Mouse (Mus musculus) T-helper 1 cell (primary cell): ENCODE data around the gene Tmem45b.

ENCODE experiments used
- in situ Hi-C: fragments of 300-600 bp; cut with MboI, MseI; formaldehyde crosslinking; loops from one replicate; pipeline ENCODE4 v1.15.1; 2025; ENCODE audit warnings: high pct_unique_total_duplicates

The Tmem45b gene

DNA sequence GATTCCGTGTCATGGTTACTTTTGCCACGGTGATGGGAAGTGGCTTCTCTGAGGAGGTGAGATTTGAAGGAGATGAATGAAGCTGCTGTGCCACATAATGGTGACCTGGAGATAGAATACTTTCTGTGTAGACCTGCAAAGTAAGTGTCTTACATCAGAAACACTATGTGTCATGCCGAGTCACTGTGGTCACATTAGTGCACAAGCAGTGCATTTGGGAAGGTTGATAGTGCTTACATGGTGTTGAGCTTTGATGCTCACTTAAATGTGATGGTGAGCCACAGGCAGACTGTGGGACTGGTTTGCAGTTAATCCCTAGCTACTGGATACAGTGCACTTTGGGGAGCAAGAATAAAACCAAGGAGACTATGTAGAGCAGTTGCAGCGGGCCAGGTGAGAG is 52.1 kb downstream of the Tmem45b start:
- in situ Hi-C loops, result loop anchor here (25.0 kb wide), 1 partner anchor 1375 kb away; no protein-coding TSS in a partner anchor

DNA sequence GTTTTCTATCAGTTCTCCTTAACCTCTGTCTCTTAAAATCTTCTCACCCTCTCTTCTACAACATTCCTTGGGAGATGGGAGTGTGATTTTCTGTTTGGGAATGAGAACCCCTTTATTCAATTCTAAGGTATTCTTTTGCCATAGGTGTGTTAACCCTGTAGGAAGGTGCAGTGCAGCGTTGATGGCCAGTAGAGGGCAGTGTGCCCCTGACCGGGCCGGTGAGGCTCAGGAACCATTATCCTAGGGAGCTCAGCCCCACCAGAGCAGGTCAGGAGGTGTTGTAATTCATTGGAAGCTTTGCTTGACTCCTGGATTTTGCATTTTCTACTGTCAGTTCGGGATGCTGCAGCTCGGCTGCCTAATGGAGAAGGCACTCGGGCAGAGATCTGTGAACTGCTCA is 59.0 kb downstream of the Tmem45b start:
- in situ Hi-C loops, result loop anchor here (10.0 to 25.0 kb wide), 2 partner anchors 950 to 1382 kb away; no protein-coding TSS in a partner anchor

DNA sequence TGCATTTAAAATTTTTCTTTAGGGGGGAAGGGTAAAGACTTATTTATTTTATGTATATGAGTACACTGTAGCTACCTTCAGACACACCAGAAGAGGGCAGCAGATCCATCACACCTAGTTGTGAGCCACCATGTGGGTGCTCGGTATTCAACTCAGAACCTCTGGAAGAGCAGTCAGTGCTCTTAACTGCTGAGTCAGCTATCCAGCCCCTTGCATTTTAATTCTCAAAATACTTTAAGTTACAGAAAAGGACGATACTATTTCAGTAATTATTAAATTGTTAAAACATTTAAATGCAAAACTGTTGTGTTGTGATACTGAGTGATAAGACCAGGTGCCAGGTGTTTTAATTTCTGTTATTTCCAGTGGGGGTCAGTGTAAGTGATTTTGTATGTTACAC is 60.0 kb downstream of the Tmem45b start:
- in situ Hi-C loops, result loop anchor here (10.0 to 25.0 kb wide), 2 partner anchors 950 to 1383 kb away; no protein-coding TSS in a partner anchor

DNA sequence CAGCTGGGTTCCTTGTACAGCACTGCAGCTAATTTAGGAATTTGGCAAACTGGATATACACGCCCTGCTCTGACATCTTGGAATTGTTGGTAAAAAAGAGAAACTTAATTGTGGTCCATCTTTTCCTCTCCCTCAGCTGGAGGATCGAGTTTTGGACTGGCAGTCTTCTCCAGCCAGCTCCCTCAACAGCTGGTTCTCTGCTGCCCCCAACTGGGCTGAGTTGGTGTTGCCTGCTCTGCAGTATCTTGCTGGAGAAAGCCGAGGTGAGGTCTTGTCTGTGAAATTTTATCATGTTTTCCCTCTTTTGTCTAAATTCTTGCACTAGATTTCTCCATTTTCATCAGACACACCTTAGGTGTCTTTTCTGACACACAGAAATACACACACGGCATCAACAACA is 63.8 kb downstream of the Tmem45b start:
- in situ Hi-C loops, result loop anchor here (10.0 to 25.0 kb wide), 2 partner anchors 946 to 1387 kb away; no protein-coding TSS in a partner anchor

DNA sequence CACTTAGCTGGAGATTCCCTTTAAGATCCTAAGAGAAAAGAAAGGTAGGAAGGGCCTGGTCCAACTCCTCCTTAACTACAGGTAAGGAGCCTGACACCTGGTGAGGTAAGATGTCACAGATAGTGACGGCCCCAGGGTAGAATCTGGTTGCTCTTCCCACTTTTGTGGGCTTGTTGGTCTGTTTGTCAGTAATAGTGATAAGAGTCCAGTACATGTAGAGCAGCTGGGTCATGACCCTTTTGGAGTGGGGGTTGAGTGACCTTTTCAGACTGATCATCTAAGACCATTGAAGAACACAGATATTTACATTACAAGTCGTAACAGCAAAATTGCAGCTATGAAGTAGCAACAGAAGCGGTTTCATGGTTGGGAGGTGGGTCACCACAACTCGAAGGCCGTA is 77.1 kb downstream of the Tmem45b start:
- in situ Hi-C loops, result no loop called here

DNA sequence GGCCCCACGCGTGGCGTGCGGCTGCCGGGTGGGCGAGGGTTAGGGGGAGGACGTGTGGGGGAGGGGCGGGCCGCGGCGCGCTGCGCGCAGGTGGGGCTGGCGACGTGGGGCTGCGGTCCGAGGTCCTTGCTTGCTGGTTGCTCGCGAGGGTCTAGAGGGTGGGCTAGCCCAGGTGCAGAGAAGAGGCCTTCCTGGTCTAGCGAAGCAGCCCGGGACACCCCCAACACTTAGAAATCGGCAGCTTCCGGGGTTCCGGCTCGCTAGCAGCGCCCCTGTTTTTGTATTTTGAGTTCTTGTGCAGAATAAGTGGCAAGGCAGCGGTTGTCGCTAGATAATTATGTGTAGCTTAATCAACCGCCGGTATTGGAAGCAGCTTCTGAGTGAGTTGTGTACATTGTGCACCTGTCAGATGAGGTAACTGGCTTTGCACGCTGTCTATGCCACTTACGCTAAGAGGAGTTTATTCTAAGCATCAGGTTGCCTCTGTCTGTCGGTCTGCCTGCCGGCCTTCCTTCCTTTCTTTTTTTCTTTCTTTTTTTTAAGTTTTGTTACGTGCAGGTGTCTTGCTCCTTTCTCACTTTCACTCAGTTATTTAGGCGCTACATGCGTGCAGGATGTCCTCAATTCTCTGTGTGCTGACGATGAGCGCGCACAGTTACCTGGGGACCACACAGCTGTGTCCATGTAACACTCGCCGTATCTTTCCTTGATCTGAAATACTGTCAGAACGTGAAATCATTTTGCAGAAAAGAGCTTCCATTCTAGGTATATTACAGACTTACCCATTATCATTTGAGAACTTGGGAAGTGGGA is 77.7 kb downstream of the Tmem45b start:
- in situ Hi-C loops, result no loop called here

DNA sequence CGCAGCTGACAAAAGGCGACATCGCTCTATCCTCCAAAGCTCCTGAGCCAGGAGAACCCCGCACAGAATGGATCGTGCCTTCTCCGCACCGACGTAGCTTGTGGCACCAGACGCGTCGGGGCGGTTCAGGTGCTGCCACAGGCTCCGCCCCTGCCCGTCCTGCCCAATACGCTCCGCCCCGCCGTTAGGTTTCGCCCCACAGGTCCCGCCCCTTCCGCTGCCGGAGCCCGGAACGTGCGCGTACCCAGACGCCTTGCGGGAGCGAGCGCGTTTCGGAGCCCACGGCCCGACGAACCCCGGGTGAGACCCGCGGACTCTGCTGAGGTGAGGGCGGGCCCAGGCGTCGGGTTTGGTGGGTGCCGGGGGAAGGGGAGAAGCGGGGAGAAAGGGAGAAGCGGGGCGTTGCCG is 78.3 kb downstream of the Tmem45b start, which contains the start of gene Nfrkb:
TSS of gene Nfrkb (plus strand) at position 246 of the 408 bp plus-strand sequence.
- in situ Hi-C loops, result no loop called here

DNA sequence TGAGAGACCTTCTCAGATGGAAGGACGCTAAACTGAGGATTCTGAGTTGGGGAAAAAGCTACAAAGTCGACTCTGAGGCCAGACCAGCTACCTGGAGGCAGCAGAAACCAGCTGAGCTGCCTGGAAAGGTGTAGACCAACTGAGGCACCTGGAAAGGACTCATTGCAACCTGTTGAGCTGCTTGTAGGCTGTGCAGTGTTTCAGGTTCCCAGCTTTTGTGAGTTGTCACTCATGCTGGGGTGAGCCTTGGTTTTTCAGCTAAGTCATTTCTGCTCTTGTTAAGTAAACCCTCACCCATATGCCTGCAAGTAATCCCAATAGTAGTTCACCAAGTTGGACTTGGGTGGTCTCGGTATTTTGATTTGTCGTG is 78.8 kb downstream of the Tmem45b start:
- in situ Hi-C loops, result no loop called here

DNA sequence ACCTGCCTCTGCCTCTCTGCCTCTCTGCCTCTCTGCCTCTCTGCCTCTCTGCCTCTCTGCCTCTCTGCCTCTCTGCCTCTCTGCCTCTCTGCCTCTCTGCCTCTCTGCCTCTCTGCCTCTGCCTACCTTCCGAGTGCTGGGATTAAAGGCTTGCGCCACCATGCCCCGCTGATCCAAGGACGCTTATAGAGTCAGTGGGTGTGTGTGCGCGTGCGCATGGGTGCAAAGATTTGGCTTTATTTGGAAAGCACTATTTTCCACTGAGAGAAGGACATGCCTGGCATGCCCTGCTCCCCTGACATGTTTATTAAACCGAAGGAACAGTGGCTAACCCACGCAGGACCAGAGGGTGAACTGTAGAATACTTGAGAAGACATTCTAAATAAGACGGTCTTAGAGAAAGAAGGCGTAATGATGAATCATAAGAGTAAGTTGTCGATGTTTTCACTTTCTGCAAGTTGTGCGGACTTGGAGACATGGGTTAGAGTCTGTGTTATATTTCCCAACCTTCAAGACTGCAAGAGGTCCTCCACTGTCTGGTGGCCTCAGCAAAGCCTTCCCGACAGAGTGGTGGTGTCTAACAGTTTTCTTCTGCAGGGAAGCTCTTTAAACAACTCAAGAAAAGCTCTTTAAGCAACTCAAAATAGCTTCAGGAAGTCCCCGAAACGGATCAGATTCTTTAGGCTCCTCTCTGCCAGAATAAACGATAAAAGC is 79.3 kb downstream of the Tmem45b start:
- in situ Hi-C loops, result no loop called here

DNA sequence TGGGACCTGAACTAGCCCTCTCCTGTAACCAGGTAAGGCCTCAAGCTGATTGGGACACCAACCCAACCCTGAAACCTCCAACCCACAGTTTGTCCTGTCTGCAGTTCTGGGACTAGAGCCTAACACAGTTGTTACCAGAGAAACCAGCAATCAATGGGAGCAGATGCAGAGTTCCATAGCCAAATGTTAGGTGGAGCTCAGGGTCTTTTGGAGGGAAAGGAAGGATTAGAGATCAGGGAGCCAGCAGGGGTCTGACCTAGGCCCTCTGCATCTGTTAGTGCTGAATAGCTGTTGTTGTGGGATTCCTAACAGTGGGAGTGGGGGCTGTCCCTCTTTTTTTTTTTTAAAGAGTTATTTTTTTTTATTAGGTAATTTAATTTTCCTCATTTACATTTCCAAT is 87.6 kb downstream of the Tmem45b start:
- in situ Hi-C loops, result no loop called here
